Mouse (Mus musculus) thymus, postnatal 14 days (tissue): ENCODE measurements around the gene Ddx21.
"Not testable (repeated sequence)": the region's sequence is repeated elsewhere in the genome, so short reads cannot be mapped to it uniquely, and the experiment has no call there.

Experiments
- DNase-seq: peaks from one replicate; pipeline ENCODE4 v3.0.0; 2021

Gene Ddx21

GRCm38 (mm10) chr10:62602177-62603040 lies at the start of gene Ddx21:
TSS of gene Ddx21 (minus strand) at chr10:62602281.
- DNase-seq: peak; percentile 93

- DNase-seq: peak; percentile 98
Measured at GRCm38 (mm10) chr10:62650881-62651810, 49.1 kb upstream of the Ddx21 start, which contains the start of gene Ddx50. TSS of gene Ddx50 (minus strand) at chr10:62651218.

- no peak for DNase-seq
Measured at GRCm38 (mm10) chr10:62650358-62650782, 48.3 kb upstream of the Ddx21 start.

- no peak for DNase-seq
Measured at GRCm38 (mm10) chr10:62604161-62604560, 2.1 kb upstream of the Ddx21 start.

GRCm38 (mm10) chr10:62603233-62604030 lies 1.4 kb upstream of the Ddx21 start:
- no peak for DNase-seq

GRCm38 (mm10) chr10:62601833-62602176 lies 276 bp downstream of the Ddx21 start:
- DNase-seq: no peak

GRCm38 (mm10) chr10:62601053-62601791 lies 859 bp downstream of the Ddx21 start:
- DNase-seq: no peak

- DNase-seq: no peak
Measured at GRCm38 (mm10) chr10:62600056-62600455, 2.0 kb downstream of the Ddx21 start.

GRCm38 (mm10) chr10:62599311-62599710 lies 2.8 kb downstream of the Ddx21 start:
- DNase-seq: not testable (repeated sequence)

- no peak for DNase-seq
Measured at GRCm38 (mm10) chr10:62592496-62592895, 9.6 kb downstream of the Ddx21 start.

GRCm38 (mm10) chr10:62590200-62590599 lies 11.9 kb downstream of the Ddx21 start:
- DNase-seq: peak; percentile 92

GRCm38 (mm10) chr10:62588616-62589015 lies 13.5 kb downstream of the Ddx21 start:
- DNase-seq: no peak

GRCm38 (mm10) chr10:62583245-62583644 lies 18.8 kb downstream of the Ddx21 start:
- DNase-seq: no peak

- no peak for DNase-seq
Measured at GRCm38 (mm10) chr10:62582701-62583100, 19.4 kb downstream of the Ddx21 start.

- no peak for DNase-seq
Measured at GRCm38 (mm10) chr10:62582263-62582662, 19.8 kb downstream of the Ddx21 start.

GRCm38 (mm10) chr10:62579129-62579528 lies 23.0 kb downstream of the Ddx21 start:
- not testable (repeated sequence) for DNase-seq

GRCm38 (mm10) chr10:62578338-62579100 lies 23.6 kb downstream of the Ddx21 start, which contains the start of gene Kif1bp:
TSS of gene Kif1bp (minus strand) at chr10:62578457.
- peak; percentile 95 for DNase-seq

- DNase-seq: no peak
Measured at GRCm38 (mm10) chr10:62577673-62578337, 24.3 kb downstream of the Ddx21 start.

GRCm38 (mm10) chr10:62575001-62575400 lies 27.1 kb downstream of the Ddx21 start:
- no peak for DNase-seq

- DNase-seq: no peak
Measured at GRCm38 (mm10) chr10:62570126-62570871, 31.8 kb downstream of the Ddx21 start.
